Mouse (Mus musculus): ENCODE results near the gene Wdr64. TPM values are rescaled to one million over a fixed set of nuclear protein-coding genes. Genes with fewer than 3 reads are reported as not detected.

The Wdr64 gene
- total and polyA plus RNA-seq, 2 experiments from 2014 or later, result not detected

DNA sequence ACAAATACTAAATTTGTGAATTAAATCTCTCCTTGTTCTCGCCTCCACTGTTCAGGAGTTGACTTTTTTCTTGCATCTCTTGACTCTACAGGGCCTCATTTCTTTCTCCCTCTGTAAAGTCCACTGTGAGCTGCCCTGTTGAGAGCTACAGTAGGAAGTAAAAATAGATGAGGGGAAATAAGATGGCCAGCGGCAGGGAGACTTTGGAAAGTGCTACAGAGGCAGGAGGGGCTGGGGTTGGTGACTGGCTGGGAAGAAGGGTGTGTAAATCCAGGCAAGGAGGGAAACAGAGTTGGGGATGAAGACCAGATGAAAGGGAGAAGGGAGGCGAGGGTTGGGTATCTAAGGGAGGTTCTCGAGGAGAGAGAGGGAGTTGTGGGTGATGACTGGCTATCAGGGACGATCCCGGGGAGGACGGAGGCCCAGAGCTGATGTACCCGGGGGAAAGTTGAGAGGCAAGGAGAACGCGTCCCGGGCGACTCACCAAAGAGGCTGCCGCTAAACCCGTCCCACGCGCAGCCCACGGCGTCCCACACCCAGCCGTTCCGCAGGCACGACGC, 6.6 kb upstream of the Wdr64 start:
- H3K4me2 ChIP-seq (ENCODE audit: low read depth, low read length), result peak overlapping the region; percentile 98
- peaks cover 11% of the 10 kb centered on the region for H3K36me3 ChIP-seq (replicated peaks; ENCODE audit: control insufficient read depth, insufficient read depth, low read length)
- H3K9me3 ChIP-seq (replicated peaks; ENCODE audit: control insufficient read depth, low read length), result no peaks in the 10 kb centered on the region
- no peaks in the 10 kb centered on the region for H3K27me3 ChIP-seq (ENCODE audit: control insufficient read depth, insufficient read depth, low read length)
- peak overlapping the region; percentile 87 for H3K9ac ChIP-seq (replicated peaks; ENCODE audit: low read depth, low read length)
- 1% methylated on average over 22 of the region's 22 CpGs for WGBS
- DNase-seq (ENCODE audit: low spot score) (peak; percentile 23), ATAC-seq (ENCODE audit: insufficient read depth, low read depth) (no peak)
- H3K4me3 ChIP-seq (ENCODE audit: low read depth, low read length), result peak overlapping the region; percentile 91
- peaks cover 31% of the 10 kb centered on the region for H3K4me1 ChIP-seq (ENCODE audit: control insufficient read depth, insufficient read depth)
- no peak for TF ChIP-seq EP300 (IDR thresholded peaks at IDR 0.05; ENCODE audit: low read depth)
- TF ChIP-seq CTCF (IDR thresholded peaks at IDR 0.05; ENCODE audit: low read depth), result no peak
- H3K27ac ChIP-seq (ENCODE audit: low read depth), result peak overlapping the region; percentile 93

GRCm38 (mm10) chr1:175692246-175692996, 6.0 kb upstream of the Wdr64 start, which contains the start of the genes Opn3 and Chml:
TSS of gene Opn3 (minus strand) at chr1:175692776.
TSS of gene Chml (minus strand) at chr1:175692901.
- H3K27ac ChIP-seq (ENCODE audit: low read depth), result peak within 1 kb of the TSS; percentile 93
- peak within 1 kb of the TSS; percentile 98 for H3K4me2 ChIP-seq (ENCODE audit: low read depth, low read length)
- peaks cover 8% of the 10 kb centered on the region for H3K36me3 ChIP-seq (replicated peaks; ENCODE audit: control insufficient read depth, insufficient read depth, low read length)
- peak; percentile 97 for ATAC-seq (ENCODE audit: insufficient read depth, low read depth)
- DNase-seq (ENCODE audit: low spot score), result peak; percentile 99
- H3K9ac ChIP-seq (replicated peaks; ENCODE audit: low read depth, low read length), result peak within 1 kb of the TSS; percentile 87
- peaks cover 31% of the 10 kb centered on the region for H3K4me1 ChIP-seq (ENCODE audit: control insufficient read depth, insufficient read depth)
- TF ChIP-seq CTCF (IDR thresholded peaks at IDR 0.05; ENCODE audit: low read depth) (no peak), EP300 (IDR thresholded peaks at IDR 0.05; ENCODE audit: low read depth) (no peak; the same call in 1 of the 2 replicates)
- H3K4me3 ChIP-seq (ENCODE audit: low read depth, low read length), result peak within 1 kb of the TSS; percentile 91
- WGBS, result under 1% methylated on average over 38 of the region's 73 CpGs
- H3K27me3 ChIP-seq (ENCODE audit: control insufficient read depth, insufficient read depth, low read length), result no peaks in the 10 kb centered on the region
- no peaks in the 10 kb centered on the region for H3K9me3 ChIP-seq (replicated peaks; ENCODE audit: control insufficient read depth, low read length)

GRCm38 (mm10) chr1:175692997-175693361, 5.4 kb upstream of the Wdr64 start:
- H3K27me3 ChIP-seq (ENCODE audit: control insufficient read depth, insufficient read depth, low read length), result no peaks in the 10 kb centered on the region
- no peaks in the 10 kb centered on the region for H3K9me3 ChIP-seq (replicated peaks; ENCODE audit: control insufficient read depth, low read length)
- peak overlapping the region; percentile 98 for H3K4me2 ChIP-seq (ENCODE audit: low read depth, low read length)
- peak overlapping the region; percentile 91 for H3K4me3 ChIP-seq (ENCODE audit: low read depth, low read length)
- H3K4me1 ChIP-seq (ENCODE audit: control insufficient read depth, insufficient read depth), result peaks cover 31% of the 10 kb centered on the region
- TF ChIP-seq CTCF (IDR thresholded peaks at IDR 0.05; ENCODE audit: low read depth), result no peak
- TF ChIP-seq EP300 (IDR thresholded peaks at IDR 0.05; ENCODE audit: low read depth), result no peak
- DNase-seq (ENCODE audit: low spot score), result no peak
- H3K27ac ChIP-seq (ENCODE audit: low read depth), result peak overlapping the region; percentile 69
- ATAC-seq (ENCODE audit: insufficient read depth, low read depth), result peak; percentile 14; the same call in 1 of the 2 replicates
- peak overlapping the region; percentile 45 for H3K9ac ChIP-seq (replicated peaks; ENCODE audit: low read depth, low read length)
- H3K36me3 ChIP-seq (replicated peaks; ENCODE audit: control insufficient read depth, insufficient read depth, low read length), result peaks cover 2% of the 10 kb centered on the region; the same call in 1 of the 2 replicates
- under 1% methylated on average over 17 of the region's 17 CpGs for WGBS

DNA sequence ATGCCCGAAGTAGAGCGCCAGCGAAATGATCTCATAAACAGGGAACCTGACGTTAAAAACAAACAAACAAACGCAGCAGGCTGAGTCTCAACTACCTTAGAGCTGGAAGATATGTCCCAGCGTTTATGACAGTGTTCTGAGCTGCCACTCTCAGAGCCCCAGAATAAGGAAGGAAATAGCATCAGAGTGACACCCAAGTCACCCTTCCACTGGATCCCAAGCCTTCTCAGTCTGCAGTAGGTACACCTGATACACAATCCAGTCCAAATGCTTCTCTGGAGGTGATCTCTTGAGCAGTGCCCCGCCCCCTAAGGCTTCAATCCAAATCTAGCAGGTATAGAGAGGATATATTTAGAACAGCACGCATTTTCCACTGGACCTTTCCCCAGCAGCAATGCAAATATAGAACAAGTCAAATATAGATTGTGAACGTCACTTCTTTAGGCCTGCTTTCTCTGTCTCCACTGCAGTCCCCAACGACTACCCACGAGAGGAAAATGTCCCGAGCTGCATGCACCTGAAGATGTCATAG, 4.9 kb upstream of the Wdr64 start:
- H3K27me3 ChIP-seq (ENCODE audit: control insufficient read depth, insufficient read depth, low read length), result no peaks in the 10 kb centered on the region
- ATAC-seq (ENCODE audit: insufficient read depth, low read depth) (no peak), DNase-seq (ENCODE audit: low spot score) (peak; percentile 36)
- H3K9me3 ChIP-seq (replicated peaks; ENCODE audit: control insufficient read depth, low read length), result no peaks in the 10 kb centered on the region
- H3K27ac ChIP-seq (ENCODE audit: low read depth), result peak overlapping the region; percentile 69
- no peak for TF ChIP-seq EP300 (IDR thresholded peaks at IDR 0.05; ENCODE audit: low read depth)
- TF ChIP-seq CTCF (IDR thresholded peaks at IDR 0.05; ENCODE audit: low read depth), result no peak
- H3K9ac ChIP-seq (replicated peaks; ENCODE audit: low read depth, low read length), result peak overlapping the region; percentile 45
- H3K36me3 ChIP-seq (replicated peaks; ENCODE audit: control insufficient read depth, insufficient read depth, low read length), result no peaks in the 10 kb centered on the region
- H3K4me3 ChIP-seq (ENCODE audit: low read depth, low read length), result peak overlapping the region; percentile 91
- peak overlapping the region; percentile 98 for H3K4me2 ChIP-seq (ENCODE audit: low read depth, low read length)
- 18% methylated on average over 12 of the region's 12 CpGs for WGBS
- H3K4me1 ChIP-seq (ENCODE audit: control insufficient read depth, insufficient read depth), result peaks cover 31% of the 10 kb centered on the region

- H3K27me3 ChIP-seq (ENCODE audit: control insufficient read depth, insufficient read depth, low read length), result no peaks in the 10 kb centered on the region
Measured at GRCm38 (mm10) chr1:175699375-175699774, 982 bp downstream of the Wdr64 start.

More at GRCm38 (mm10) chr1:175699375-175699774, 982 bp downstream of the Wdr64 start:
- Histone ChIP-seq H3K9me3 (replicated peaks; ENCODE audit: control insufficient read depth, low read length) (no peaks in the 10 kb centered on the region), H3K4me3 (ENCODE audit: low read depth, low read length) (no peak overlapping the region), H3K27ac (ENCODE audit: low read depth) (no peak overlapping the region), H3K4me1 (ENCODE audit: control insufficient read depth, insufficient read depth) (no peaks in the 10 kb centered on the region), H3K4me2 (ENCODE audit: low read depth, low read length) (no peak overlapping the region), H3K36me3 (replicated peaks; ENCODE audit: control insufficient read depth, insufficient read depth, low read length) (no peaks in the 10 kb centered on the region), H3K9ac (replicated peaks; ENCODE audit: low read depth, low read length) (no peak overlapping the region)
- DNase-seq (ENCODE audit: low spot score), result no peak
- WGBS, result 44% methylated on average over 3 of the region's 3 CpGs
- TF ChIP-seq EP300 (IDR thresholded peaks at IDR 0.05; ENCODE audit: low read depth) (no peak), CTCF (IDR thresholded peaks at IDR 0.05; ENCODE audit: low read depth) (no peak)
- no peak for ATAC-seq (ENCODE audit: insufficient read depth, low read depth)
